Mouse (Mus musculus): ENCODE results near the gene Actb.

Gene Actb

GRCm38 (mm10) chr5:142906532-142907047 lies at the start of gene Actb:
Gene Actb (minus strand): TSS chr5:142906754.
- DNase-seq (ENCODE audit: extremely low spot score) = peak; percentile 97

- no peak for DNase-seq (ENCODE audit: extremely low spot score)
These were observed 47.1 kb upstream of the Actb start for GRCm38 (mm10) chr5:142953641-142954040.

GRCm38 (mm10) chr5:142950405-142950804 lies 43.9 kb upstream of the Actb start:
- DNase-seq (ENCODE audit: extremely low spot score) = no peak

- DNase-seq (ENCODE audit: extremely low spot score) = no peak
These were observed 43.0 kb upstream of the Actb start for GRCm38 (mm10) chr5:142949580-142949979.

GRCm38 (mm10) chr5:142947460-142947859 lies 40.9 kb upstream of the Actb start:
- no peak for DNase-seq (ENCODE audit: extremely low spot score)

- DNase-seq (ENCODE audit: extremely low spot score) = no peak
These were observed 38.6 kb upstream of the Actb start for GRCm38 (mm10) chr5:142944979-142945682.

GRCm38 (mm10) chr5:142940393-142940792 lies 33.8 kb upstream of the Actb start:
- no peak for DNase-seq (ENCODE audit: extremely low spot score)

GRCm38 (mm10) chr5:142937956-142938727 lies 31.6 kb upstream of the Actb start:
- peak; percentile 63 for DNase-seq (ENCODE audit: extremely low spot score)

- DNase-seq (ENCODE audit: extremely low spot score) = peak; percentile 93
These were observed 29.8 kb upstream of the Actb start for GRCm38 (mm10) chr5:142936336-142936719.

GRCm38 (mm10) chr5:142935642-142936335 lies 29.2 kb upstream of the Actb start:
- peak; percentile 85 for DNase-seq (ENCODE audit: extremely low spot score)

- DNase-seq (ENCODE audit: extremely low spot score) = no peak
These were observed 26.2 kb upstream of the Actb start for GRCm38 (mm10) chr5:142932731-142933130.

GRCm38 (mm10) chr5:142932084-142932685 lies 25.6 kb upstream of the Actb start:
- DNase-seq (ENCODE audit: extremely low spot score) = peak; percentile 81

- DNase-seq (ENCODE audit: extremely low spot score) = no peak
These were observed 24.7 kb upstream of the Actb start for GRCm38 (mm10) chr5:142931241-142931745.

GRCm38 (mm10) chr5:142929400-142929752 lies 22.8 kb upstream of the Actb start:
- no peak for DNase-seq (ENCODE audit: extremely low spot score)

- peak; percentile 81 for DNase-seq (ENCODE audit: extremely low spot score)
These were observed 22.3 kb upstream of the Actb start for GRCm38 (mm10) chr5:142928749-142929399.

GRCm38 (mm10) chr5:142927341-142927930 lies 20.9 kb upstream of the Actb start:
- DNase-seq (ENCODE audit: extremely low spot score) = no peak

GRCm38 (mm10) chr5:142926940-142927228 lies 20.3 kb upstream of the Actb start:
- no peak for DNase-seq (ENCODE audit: extremely low spot score)

- peak; percentile 77 for DNase-seq (ENCODE audit: extremely low spot score)
These were observed 19.8 kb upstream of the Actb start for GRCm38 (mm10) chr5:142926204-142926939.

GRCm38 (mm10) chr5:142924336-142924959 lies 17.9 kb upstream of the Actb start:
- no peak for DNase-seq (ENCODE audit: extremely low spot score)

- DNase-seq (ENCODE audit: extremely low spot score) = no peak
These were observed 17.2 kb upstream of the Actb start for GRCm38 (mm10) chr5:142923781-142924180.
